Mouse (Mus musculus): ENCODE measurements around the gene Ptprd. TPM values are rescaled to one million over a fixed set of nuclear protein-coding genes. Genes with fewer than 3 reads are reported as not detected.

Ptprd gene
- polyA plus RNA-seq, 1 experiment from 2014 or later = 112 TPM

- H3K27me3 ChIP-seq (ENCODE audit: control insufficient read depth, insufficient read depth, low read length) = no peaks in the 10 kb centered on the region
- no peak overlapping the region for H3K27ac ChIP-seq
- H3K4me2 ChIP-seq (replicated peaks) = no peak overlapping the region
- no peaks in the 10 kb centered on the region for H3K9me3 ChIP-seq (ENCODE audit: control insufficient read depth, low read length)
- 91% methylated on average over 2 of the region's 2 CpGs for WGBS
- DNase-seq (ENCODE audit: low spot score) (no peak), ATAC-seq (ENCODE audit: low FRiP score) (no peak)
- no peak overlapping the region for H3K4me3 ChIP-seq (replicated peaks; ENCODE audit: low read length)
- H3K9ac ChIP-seq = no peak overlapping the region
- H3K36me3 ChIP-seq (replicated peaks; ENCODE audit: control insufficient read depth, insufficient read depth) = no peaks in the 10 kb centered on the region
- H3K4me1 ChIP-seq (replicated peaks; ENCODE audit: control insufficient read depth, insufficient read depth, low read length) = no peaks in the 10 kb centered on the region
Observed at GRCm38 (mm10) chr4:77648911-77649310, 562.9 kb downstream of the Ptprd start.

GRCm38 (mm10) chr4:77647451-77648137 lies 564.2 kb downstream of the Ptprd start:
- no peak overlapping the region for H3K4me2 ChIP-seq (replicated peaks)
- H3K36me3 ChIP-seq (replicated peaks; ENCODE audit: control insufficient read depth, insufficient read depth) = no peaks in the 10 kb centered on the region
- H3K9me3 ChIP-seq (ENCODE audit: control insufficient read depth, low read length) = no peaks in the 10 kb centered on the region
- no peaks in the 10 kb centered on the region for H3K27me3 ChIP-seq (ENCODE audit: control insufficient read depth, insufficient read depth, low read length)
- H3K27ac ChIP-seq = no peak overlapping the region
- DNase-seq (ENCODE audit: low spot score) = no peak
- no peaks in the 10 kb centered on the region for H3K4me1 ChIP-seq (replicated peaks; ENCODE audit: control insufficient read depth, insufficient read depth, low read length)
- 81% methylated on average over 5 of the region's 5 CpGs for whole genome bisulfite sequencing
- no peak for ATAC-seq (ENCODE audit: low FRiP score)
- H3K9ac ChIP-seq = no peak overlapping the region
- no peak overlapping the region for H3K4me3 ChIP-seq (replicated peaks; ENCODE audit: low read length)

- H3K9ac ChIP-seq = no peak overlapping the region
- no peaks in the 10 kb centered on the region; the same call in 1 of the 2 replicates for H3K4me1 ChIP-seq (replicated peaks; ENCODE audit: control insufficient read depth, insufficient read depth, low read length)
- no peaks in the 10 kb centered on the region for H3K27me3 ChIP-seq (ENCODE audit: control insufficient read depth, insufficient read depth, low read length)
- no peaks in the 10 kb centered on the region for H3K36me3 ChIP-seq (replicated peaks; ENCODE audit: control insufficient read depth, insufficient read depth)
- DNase-seq (ENCODE audit: low spot score) (peak; percentile 61), ATAC-seq (ENCODE audit: low FRiP score) (no peak)
- no peak overlapping the region for H3K27ac ChIP-seq
- no peak overlapping the region for H3K4me3 ChIP-seq (replicated peaks; ENCODE audit: low read length)
- H3K9me3 ChIP-seq (ENCODE audit: control insufficient read depth, low read length) = no peaks in the 10 kb centered on the region
- H3K4me2 ChIP-seq (replicated peaks) = no peak overlapping the region
Observed at GRCm38 (mm10) chr4:77644435-77644834, 567.3 kb downstream of the Ptprd start.

GRCm38 (mm10) chr4:77640022-77640421 lies 571.7 kb downstream of the Ptprd start:
- ATAC-seq (ENCODE audit: low FRiP score) = 0 out of 2 replicates have a peak, but pooled peaks have one; percentile 34
- DNase-seq (ENCODE audit: low spot score) = peak; percentile 28

GRCm38 (mm10) chr4:77613129-77613528 lies 598.6 kb downstream of the Ptprd start:
- Histone ChIP-seq H3K27me3 (ENCODE audit: control insufficient read depth, insufficient read depth, low read length) (no peaks in the 10 kb centered on the region), H3K27ac (no peak overlapping the region), H3K4me3 (replicated peaks; ENCODE audit: low read length) (no peak overlapping the region), H3K4me1 (replicated peaks; ENCODE audit: control insufficient read depth, insufficient read depth, low read length) (no peaks in the 10 kb centered on the region), H3K4me2 (replicated peaks) (no peak overlapping the region), H3K36me3 (replicated peaks; ENCODE audit: control insufficient read depth, insufficient read depth) (no peaks in the 10 kb centered on the region), H3K9ac (no peak overlapping the region), H3K9me3 (ENCODE audit: control insufficient read depth, low read length) (no peaks in the 10 kb centered on the region)
- DNase-seq (ENCODE audit: low spot score) = no peak
- WGBS = 60% methylated on average over 1 of the region's 1 CpGs
- 0 out of 2 replicates have a peak, but pooled peaks have one; percentile 40 for ATAC-seq (ENCODE audit: low FRiP score)

More at GRCm38 (mm10) chr4:77640022-77640421, 571.7 kb downstream of the Ptprd start:
- 50% methylated on average over 7 of the region's 7 CpGs for WGBS
- no peak overlapping the region for H3K4me2 ChIP-seq (replicated peaks)
- no peaks in the 10 kb centered on the region for H3K27me3 ChIP-seq (ENCODE audit: control insufficient read depth, insufficient read depth, low read length)
- H3K36me3 ChIP-seq (replicated peaks; ENCODE audit: control insufficient read depth, insufficient read depth) = no peaks in the 10 kb centered on the region
- no peaks in the 10 kb centered on the region for H3K9me3 ChIP-seq (ENCODE audit: control insufficient read depth, low read length)
- no peaks in the 10 kb centered on the region; the same call in 1 of the 2 replicates for H3K4me1 ChIP-seq (replicated peaks; ENCODE audit: control insufficient read depth, insufficient read depth, low read length)
- no peak overlapping the region for H3K9ac ChIP-seq
- no peak overlapping the region for H3K27ac ChIP-seq
- no peak overlapping the region for H3K4me3 ChIP-seq (replicated peaks; ENCODE audit: low read length)

- H3K9ac ChIP-seq = no peak overlapping the region
- no peak overlapping the region for H3K4me3 ChIP-seq (replicated peaks; ENCODE audit: low read length)
- no peaks in the 10 kb centered on the region for H3K4me1 ChIP-seq (replicated peaks; ENCODE audit: control insufficient read depth, insufficient read depth, low read length)
- no peak for ATAC-seq (ENCODE audit: low FRiP score)
- no peak overlapping the region for H3K27ac ChIP-seq
- H3K4me2 ChIP-seq (replicated peaks) = no peak overlapping the region
- no peaks in the 10 kb centered on the region for H3K27me3 ChIP-seq (ENCODE audit: control insufficient read depth, insufficient read depth, low read length)
- no peaks in the 10 kb centered on the region for H3K36me3 ChIP-seq (replicated peaks; ENCODE audit: control insufficient read depth, insufficient read depth)
- DNase-seq (ENCODE audit: low spot score) = no peak
- 70% methylated on average over 1 of the region's 1 CpGs for WGBS
- H3K9me3 ChIP-seq (ENCODE audit: control insufficient read depth, low read length) = no peaks in the 10 kb centered on the region
Observed at GRCm38 (mm10) chr4:77586624-77587023, 625.1 kb downstream of the Ptprd start.

GRCm38 (mm10) chr4:77586222-77586621 lies 625.5 kb downstream of the Ptprd start:
- no peaks in the 10 kb centered on the region for H3K27me3 ChIP-seq (ENCODE audit: control insufficient read depth, insufficient read depth, low read length)
- no peak overlapping the region for H3K4me2 ChIP-seq (replicated peaks)
- no peaks in the 10 kb centered on the region for H3K9me3 ChIP-seq (ENCODE audit: control insufficient read depth, low read length)
- H3K4me1 ChIP-seq (replicated peaks; ENCODE audit: control insufficient read depth, insufficient read depth, low read length) = no peaks in the 10 kb centered on the region
- DNase-seq (ENCODE audit: low spot score) (no peak), ATAC-seq (ENCODE audit: low FRiP score) (no peak)
- 78% methylated on average over 1 of the region's 1 CpGs for WGBS
- H3K9ac ChIP-seq = no peak overlapping the region
- no peak overlapping the region for H3K27ac ChIP-seq
- no peak overlapping the region for H3K4me3 ChIP-seq (replicated peaks; ENCODE audit: low read length)
- no peaks in the 10 kb centered on the region for H3K36me3 ChIP-seq (replicated peaks; ENCODE audit: control insufficient read depth, insufficient read depth)

GRCm38 (mm10) chr4:77558404-77559202 lies 653.2 kb downstream of the Ptprd start:
- no peaks in the 10 kb centered on the region for H3K9me3 ChIP-seq (ENCODE audit: control insufficient read depth, low read length)

GRCm38 (mm10) chr4:77555841-77556240 lies 655.9 kb downstream of the Ptprd start:
- H3K9me3 ChIP-seq (ENCODE audit: control insufficient read depth, low read length) = no peaks in the 10 kb centered on the region
- 49% methylated on average over 4 of the region's 4 CpGs for WGBS
- DNase-seq (ENCODE audit: low spot score) = no peak
- H3K36me3 ChIP-seq (replicated peaks; ENCODE audit: control insufficient read depth, insufficient read depth) = no peaks in the 10 kb centered on the region
- no peak overlapping the region for H3K27ac ChIP-seq
- ATAC-seq (ENCODE audit: low FRiP score) = no peak
- no peak overlapping the region for H3K4me3 ChIP-seq (replicated peaks; ENCODE audit: low read length)
- H3K4me1 ChIP-seq (replicated peaks; ENCODE audit: control insufficient read depth, insufficient read depth, low read length) = no peaks in the 10 kb centered on the region
- H3K4me2 ChIP-seq (replicated peaks) = no peak overlapping the region
- no peak overlapping the region for H3K9ac ChIP-seq
- no peaks in the 10 kb centered on the region for H3K27me3 ChIP-seq (ENCODE audit: control insufficient read depth, insufficient read depth, low read length)

More at GRCm38 (mm10) chr4:77558404-77559202, 653.2 kb downstream of the Ptprd start:
- ATAC-seq (ENCODE audit: low FRiP score) (peak; percentile 70; the same call in 1 of the 2 replicates), DNase-seq (ENCODE audit: low spot score) (peak; percentile 89)
- WGBS = 17% methylated on average over 14 of the region's 14 CpGs
- Histone ChIP-seq H3K4me2 (replicated peaks) (no peak overlapping the region), H3K9ac (no peak overlapping the region; the same call in 1 of the 2 replicates), H3K36me3 (replicated peaks; ENCODE audit: control insufficient read depth, insufficient read depth) (no peaks in the 10 kb centered on the region), H3K4me1 (replicated peaks; ENCODE audit: control insufficient read depth, insufficient read depth, low read length) (no peaks in the 10 kb centered on the region), H3K27me3 (ENCODE audit: control insufficient read depth, insufficient read depth, low read length) (no peaks in the 10 kb centered on the region), H3K27ac (no peak overlapping the region), H3K4me3 (replicated peaks; ENCODE audit: low read length) (no peak overlapping the region)

Data from hindbrain, embryonic 14.5 days (tissue).